Mouse (Mus musculus) cortical plate, adult 2 months (tissue): ENCODE measurements around the gene Rbm17.

Experiments used
- CTCF ChIP-seq: fragments of 200-500 bp; IDR thresholded peaks from 2 replicates; pipeline ENCODE4 v1.5.1; 2011; ENCODE audit warnings: mild to moderate bottlenecking, control low read depth, low read length; ENCODE audit not compliant: insufficient read depth; ENCODE audit errors: extremely low read depth
- POLR2A ChIP-seq: fragments of 200-500 bp; IDR thresholded peaks from 2 replicates; pipeline ENCODE4 v1.6.1; 2011; ENCODE audit warnings: mild to moderate bottlenecking, low read length, control low read depth; ENCODE audit not compliant: insufficient read depth; ENCODE audit errors: extremely low read depth

DNA sequence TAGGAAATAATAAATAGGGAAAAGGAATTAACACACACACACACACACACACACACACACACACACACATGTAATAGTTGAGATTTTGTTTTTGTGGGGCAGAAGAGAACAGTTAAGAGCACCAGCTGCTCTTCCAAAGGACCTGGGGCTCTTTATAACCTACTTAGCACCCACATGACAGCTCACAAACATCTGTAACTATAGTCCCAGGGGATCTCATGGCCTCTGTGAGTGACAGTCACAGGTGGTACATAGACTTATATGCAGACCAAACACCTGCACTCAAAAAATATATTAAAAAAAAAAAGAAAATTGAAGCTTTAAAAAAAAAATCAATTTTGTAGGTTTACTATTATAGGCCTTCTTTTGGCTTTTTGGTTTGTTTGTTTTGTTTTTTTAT is 958 bp upstream of the Rbm17 start:
- TF ChIP-seq CTCF: no peak
- no peak for TF ChIP-seq POLR2A
